Mouse (Mus musculus): ENCODE data around the gene Rgl2. TPM values are rescaled to one million over a fixed set of nuclear protein-coding genes. Genes with fewer than 3 reads are reported as not detected.
A peak's percentile ranks its signal among the peaks of the same experiment; 100 is the strongest.

Gene Rgl2
- polyA plus RNA-seq, 1 experiment, result 20.1 TPM

DNA sequence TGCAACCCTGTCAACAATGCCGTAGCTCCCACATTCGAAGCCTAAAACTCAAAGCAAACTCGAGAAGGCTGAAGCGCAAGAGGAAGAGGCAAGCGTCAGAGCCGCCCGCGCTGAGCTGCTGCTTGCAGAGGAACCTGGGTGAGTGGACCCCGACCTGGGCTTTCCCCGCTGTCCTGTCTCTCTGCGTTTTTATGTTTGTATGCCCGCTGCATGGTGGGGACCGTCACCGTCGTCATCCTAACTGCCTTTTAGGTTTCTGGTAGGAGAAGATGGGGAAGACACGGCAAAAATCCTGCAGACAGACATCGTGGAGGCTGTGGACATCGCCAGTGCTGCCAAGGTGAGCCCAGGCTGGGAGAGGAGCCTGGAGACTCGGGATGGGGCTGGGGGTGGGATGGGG lies 12.0 kb downstream of the Rgl2 start:
- no peaks in the 10 kb centered on the region for H3K36me3 ChIP-seq (ENCODE audit: control insufficient read depth, insufficient read depth)
- TF ChIP-seq MYOG (IDR thresholded peaks at IDR 0.05; ENCODE audit: control insufficient read depth in 1 of 3, insufficient read depth in 1 of 3, insufficient read length in 2 of 3, low read depth in 2 of 3) (no peak), MYOD1 (IDR thresholded peaks at IDR 0.05; ENCODE audit: control insufficient read depth in 1 of 3, insufficient read length in 2 of 3, low read depth in 2 of 3) (no peak), CEBPB (IDR thresholded peaks at IDR 0.05; ENCODE audit: insufficient read depth, poor library complexity, severe bottlenecking) (no peak), E2F4 (IDR thresholded peaks at IDR 0.05; ENCODE audit: insufficient read depth) (no peak), REST (IDR thresholded peaks at IDR 0.05; ENCODE audit: insufficient read depth, insufficient read length) (no peak), MAX (IDR thresholded peaks at IDR 0.05; ENCODE audit: low read depth) (no peak), POLR2A (IDR thresholded peaks at IDR 0.05; ENCODE audit: insufficient read length, low read depth) (no peak)

GRCm38 (mm10) chr17:33943454-33943853 lies 14.1 kb downstream of the Rgl2 start:
- Histone ChIP-seq H3K4me2 (ENCODE audit: low read depth) (no peak overlapping the region), H3K27me3 (ENCODE audit: control insufficient read depth, insufficient read depth, insufficient read length) (no peaks in the 10 kb centered on the region), H3K79me2 (ENCODE audit: control insufficient read depth, insufficient read depth) (peaks cover 23% of the 10 kb centered on the region), H3K36me3 (ENCODE audit: control insufficient read depth, insufficient read depth) (no peaks in the 10 kb centered on the region), H3ac (ENCODE audit: control insufficient read depth, insufficient read length) (no peak overlapping the region), H3K4me3 (no peak overlapping the region)
- TF ChIP-seq USF1 (IDR thresholded peaks at IDR 0.05; ENCODE audit: low read depth) (no peak), TCF12 (IDR thresholded peaks at IDR 0.05; ENCODE audit: insufficient read depth, poor library complexity, severe bottlenecking) (no peak), E2F4 (IDR thresholded peaks at IDR 0.05; ENCODE audit: insufficient read depth) (no peak), REST (IDR thresholded peaks at IDR 0.05; ENCODE audit: insufficient read depth, insufficient read length) (no peak), SRF (IDR thresholded peaks at IDR 0.05; ENCODE audit: control insufficient read depth, insufficient read length, low read depth) (no peak), MYOG (IDR thresholded peaks at IDR 0.05; ENCODE audit: control insufficient read depth in 1 of 3, insufficient read depth in 1 of 3, insufficient read length in 2 of 3, low read depth in 2 of 3) (no peak), POLR2A (IDR thresholded peaks at IDR 0.05; ENCODE audit: insufficient read length, low read depth) (no peak), MYOD1 (IDR thresholded peaks at IDR 0.05; ENCODE audit: control insufficient read depth in 1 of 3, insufficient read length in 2 of 3, low read depth in 2 of 3) (no peak), TCF3 (IDR thresholded peaks at IDR 0.05; ENCODE audit: insufficient read length, low read depth) (no peak), POLR2AphosphoS2 (IDR thresholded peaks at IDR 0.05; ENCODE audit: insufficient read length, low read depth) (no peak), MAX (IDR thresholded peaks at IDR 0.05; ENCODE audit: low read depth) (no peak), CEBPB (IDR thresholded peaks at IDR 0.05; ENCODE audit: insufficient read depth, poor library complexity, severe bottlenecking) (no peak)

More for the DNA sequence above, 12.0 kb downstream of the Rgl2 start:
- H3K4me3 ChIP-seq, result peak overlapping the region; percentile 81
- H3K27me3 ChIP-seq (ENCODE audit: control insufficient read depth, insufficient read depth, insufficient read length), result no peaks in the 10 kb centered on the region
- peak overlapping the region; percentile 24 for H3ac ChIP-seq (ENCODE audit: control insufficient read depth, insufficient read length)
- peaks cover 23% of the 10 kb centered on the region for H3K79me2 ChIP-seq (ENCODE audit: control insufficient read depth, insufficient read depth)
- H3K4me2 ChIP-seq (ENCODE audit: low read depth), result peak overlapping the region; percentile 87

GRCm38 (mm10) chr17:33947430-33948089 lies 18.2 kb downstream of the Rgl2 start:
- TF ChIP-seq POLR2AphosphoS2 (IDR thresholded peaks at IDR 0.05; ENCODE audit: insufficient read length, low read depth) (no peak), MYOG (IDR thresholded peaks at IDR 0.05; ENCODE audit: control insufficient read depth in 1 of 3, insufficient read depth in 1 of 3, insufficient read length in 2 of 3, low read depth in 2 of 3) (no peak)
- H3K79me2 ChIP-seq (ENCODE audit: control insufficient read depth, insufficient read depth), result no peaks in the 10 kb centered on the region
- H3ac ChIP-seq (ENCODE audit: control insufficient read depth, insufficient read length), result no peak overlapping the region
- H3K27me3 ChIP-seq (ENCODE audit: control insufficient read depth, insufficient read depth, insufficient read length), result no peaks in the 10 kb centered on the region
- H3K4me2 ChIP-seq (ENCODE audit: low read depth), result no peak overlapping the region
- H3K36me3 ChIP-seq (ENCODE audit: control insufficient read depth, insufficient read depth), result no peaks in the 10 kb centered on the region
- H3K4me3 ChIP-seq, result no peak overlapping the region

GRCm38 (mm10) chr17:33948090-33948904 lies 19.0 kb downstream of the Rgl2 start:
- H3K36me3 ChIP-seq (ENCODE audit: control insufficient read depth, insufficient read depth), result peaks cover 5% of the 10 kb centered on the region
- no peak overlapping the region for H3K4me2 ChIP-seq (ENCODE audit: low read depth)
- H3K4me3 ChIP-seq, result no peak overlapping the region
- H3ac ChIP-seq (ENCODE audit: control insufficient read depth, insufficient read length), result no peak overlapping the region
- no peaks in the 10 kb centered on the region for H3K27me3 ChIP-seq (ENCODE audit: control insufficient read depth, insufficient read depth, insufficient read length)
- TF ChIP-seq MAX (IDR thresholded peaks at IDR 0.05; ENCODE audit: low read depth), result no peak
- TF ChIP-seq POLR2AphosphoS2 (IDR thresholded peaks at IDR 0.05; ENCODE audit: insufficient read length, low read depth), result peak; percentile 14
- H3K79me2 ChIP-seq (ENCODE audit: control insufficient read depth, insufficient read depth), result peaks cover 2% of the 10 kb centered on the region

GRCm38 (mm10) chr17:33948905-33949537 lies 19.7 kb downstream of the Rgl2 start:
- H3ac ChIP-seq (ENCODE audit: control insufficient read depth, insufficient read length), result no peak overlapping the region
- no peaks in the 10 kb centered on the region for H3K27me3 ChIP-seq (ENCODE audit: control insufficient read depth, insufficient read depth, insufficient read length)
- no peak overlapping the region for H3K4me3 ChIP-seq
- TF ChIP-seq MYOD1 (IDR thresholded peaks at IDR 0.05; ENCODE audit: control insufficient read depth in 1 of 3, insufficient read length in 2 of 3, low read depth in 2 of 3) (no peak), REST (IDR thresholded peaks at IDR 0.05; ENCODE audit: insufficient read depth, insufficient read length) (no peak), MAX (IDR thresholded peaks at IDR 0.05; ENCODE audit: low read depth) (no peak), CEBPB (IDR thresholded peaks at IDR 0.05; ENCODE audit: insufficient read depth, poor library complexity, severe bottlenecking) (no peak), TCF12 (IDR thresholded peaks at IDR 0.05; ENCODE audit: insufficient read depth, poor library complexity, severe bottlenecking) (no peak), SRF (IDR thresholded peaks at IDR 0.05; ENCODE audit: control insufficient read depth, insufficient read length, low read depth) (no peak), USF1 (IDR thresholded peaks at IDR 0.05; ENCODE audit: low read depth) (no peak), E2F4 (IDR thresholded peaks at IDR 0.05; ENCODE audit: insufficient read depth) (no peak), MYOG (IDR thresholded peaks at IDR 0.05; ENCODE audit: control insufficient read depth in 1 of 3, insufficient read depth in 1 of 3, insufficient read length in 2 of 3, low read depth in 2 of 3) (no peak), POLR2AphosphoS2 (IDR thresholded peaks at IDR 0.05; ENCODE audit: insufficient read length, low read depth) (no peak), POLR2A (IDR thresholded peaks at IDR 0.05; ENCODE audit: insufficient read length, low read depth) (no peak)
- peaks cover 9% of the 10 kb centered on the region for H3K79me2 ChIP-seq (ENCODE audit: control insufficient read depth, insufficient read depth)
- no peak overlapping the region for H3K4me2 ChIP-seq (ENCODE audit: low read depth)
- peaks cover 8% of the 10 kb centered on the region for H3K36me3 ChIP-seq (ENCODE audit: control insufficient read depth, insufficient read depth)

Measured in myocyte (in vitro differentiated cells).